Mouse (Mus musculus) ES-Bruce4 (cell line): ENCODE measurements around the gene Hoxc11. TPM values are rescaled to one million over a fixed set of nuclear protein-coding genes. Genes with fewer than 3 reads are reported as not detected.

Experiments used
- H3K27ac ChIP-seq: 2 replicates; pipeline ENCODE4 v1.5.1; 2012; ENCODE audit warnings: low read length, inconsistent platforms; ENCODE audit not compliant: insufficient read depth
- H3K27me3 ChIP-seq: 2 replicates; pipeline ENCODE4 v1.6.1; 2012; ENCODE audit warnings: mild to moderate bottlenecking, low read length, inconsistent platforms; ENCODE audit not compliant: control insufficient read depth, poor library complexity, insufficient read depth, severe bottlenecking
- H3K36me3 ChIP-seq: 2 replicates; pipeline ENCODE4 v1.6.1; 2012; ENCODE audit warnings: inconsistent platforms, mild to moderate bottlenecking, low read length, moderate library complexity; ENCODE audit not compliant: control insufficient read depth, poor library complexity, insufficient read depth, severe bottlenecking
- H3K4me1 ChIP-seq: one replicate; pipeline ENCODE4 v1.8.1; 2011; ENCODE audit warnings: low read length; ENCODE audit not compliant: control insufficient read depth, insufficient read depth
- H3K4me3 ChIP-seq: 2 replicates; pipeline ENCODE4 v1.5.1; 2011; ENCODE audit warnings: low read depth, mild to moderate bottlenecking, low read length
- H3K9ac ChIP-seq: 2 replicates; pipeline ENCODE4 v1.6.1; 2012; ENCODE audit warnings: low read depth, mild to moderate bottlenecking, inconsistent platforms; ENCODE audit not compliant: poor library complexity, severe bottlenecking
- H3K9me3 ChIP-seq: replicated peaks from 2 replicates; pipeline ENCODE4 v1.6.1; 2012; ENCODE audit warnings: mild to moderate bottlenecking, low read length, inconsistent platforms; ENCODE audit not compliant: control insufficient read depth, poor library complexity, insufficient read depth, severe bottlenecking
- CTCF ChIP-seq: IDR thresholded peaks from one replicate; pipeline ENCODE4 v1.8.1; 2011; ENCODE audit warnings: low read depth, low read length
- EP300 ChIP-seq: IDR thresholded peaks from 2 replicates; pipeline ENCODE4 v1.6.1; 2011; ENCODE audit warnings: low read depth, low read length; ENCODE audit not compliant: insufficient read depth
- POLR2A ChIP-seq: IDR thresholded peaks from one replicate; pipeline ENCODE4 v1.8.1; 2011; ENCODE audit warnings: low read length; ENCODE audit not compliant: insufficient read depth
- polyA plus RNA-seq: library from polyadenylated mRNA; stranded (reverse); fragments of >200 nt; gene quantifications from 2 replicates; pipeline ENCODE4 v1.2.4, GENCODE M21; 2011; ENCODE audit warnings: low read depth; ENCODE audit not compliant: missing spikeins, insufficient read depth, insufficient read length

Gene Hoxc11
- polyA plus RNA-seq, 1 experiment: not detected

DNA sequence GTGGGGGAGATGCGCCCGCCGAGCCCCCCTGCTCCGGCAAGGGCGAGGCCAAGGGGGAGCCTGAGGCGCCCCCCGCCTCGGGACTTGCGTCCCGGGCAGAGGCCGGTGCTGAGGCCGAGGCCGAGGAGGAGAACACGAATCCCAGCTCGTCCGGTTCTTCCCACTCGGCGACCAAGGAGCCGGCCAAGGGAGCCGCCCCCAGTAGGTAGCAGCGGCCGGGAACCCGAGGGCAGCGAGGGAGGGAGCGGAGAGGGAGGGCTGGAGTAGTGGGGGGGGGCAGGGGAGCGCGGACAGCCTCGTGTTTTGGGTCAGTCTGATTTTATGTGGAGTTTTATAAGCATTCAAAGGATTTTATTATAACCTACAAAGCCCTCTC lies 768 bp downstream of the Hoxc11 start:
- Histone ChIP-seq H3K9ac (peak overlapping the region; percentile 24; the same call in 1 of the 2 replicates), H3K4me1 (no peaks in the 10 kb centered on the region), H3K27me3 (peaks cover 73% of the 10 kb centered on the region), H3K9me3 (no peaks in the 10 kb centered on the region), H3K27ac (no peak overlapping the region), H3K36me3 (no peaks in the 10 kb centered on the region), H3K4me3 (peak overlapping the region; percentile 45; the same call in 1 of the 2 replicates)
- TF ChIP-seq POLR2A (no peak), CTCF (no peak), EP300 (no peak)

DNA sequence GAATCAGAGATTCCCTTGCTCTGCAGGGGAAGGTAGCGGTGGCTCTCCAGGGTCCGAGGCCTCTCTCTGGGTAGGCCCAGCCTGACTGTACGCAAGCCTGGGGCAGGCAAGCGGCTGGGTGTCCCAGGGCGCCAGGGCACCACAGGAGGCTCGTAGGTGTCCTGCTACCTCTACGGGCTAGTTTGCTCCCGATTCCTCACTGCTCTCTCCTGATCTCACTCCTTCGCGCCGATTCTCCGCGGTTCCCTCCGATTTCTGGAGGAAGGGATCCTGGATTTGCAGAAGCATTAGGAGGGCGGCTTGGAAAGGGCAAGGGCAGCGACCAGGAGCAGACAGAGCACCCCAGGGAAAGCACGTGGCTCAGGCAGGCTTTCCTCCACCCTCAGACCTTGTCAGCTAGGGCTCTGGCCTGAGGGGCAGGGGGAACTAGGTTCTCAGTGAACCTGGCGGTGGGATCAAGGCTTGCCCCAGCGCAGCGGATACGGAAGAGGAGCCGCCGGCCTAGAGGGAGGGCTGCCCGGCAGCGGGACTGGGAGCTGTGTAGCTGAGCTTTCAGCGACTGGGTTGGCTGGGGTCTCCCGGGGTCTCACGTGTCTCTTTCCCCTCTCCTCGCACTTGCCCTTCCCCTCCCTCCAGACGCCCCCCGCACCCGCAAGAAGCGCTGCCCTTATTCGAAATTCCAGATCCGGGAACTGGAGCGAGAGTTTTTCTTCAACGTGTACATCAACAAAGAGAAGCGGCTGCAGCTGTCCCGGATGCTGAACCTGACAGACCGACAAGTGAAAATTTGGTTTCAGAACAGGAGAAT lies 1.8 kb downstream of the Hoxc11 start:
- Histone ChIP-seq H3K9ac (no peak overlapping the region), H3K36me3 (no peaks in the 10 kb centered on the region), H3K4me3 (peak overlapping the region; percentile 41), H3K27me3 (peaks cover 75% of the 10 kb centered on the region), H3K9me3 (no peaks in the 10 kb centered on the region), H3K4me1 (no peaks in the 10 kb centered on the region), H3K27ac (no peak overlapping the region)
- TF ChIP-seq POLR2A (no peak), EP300 (no peak), CTCF (no peak)

DNA sequence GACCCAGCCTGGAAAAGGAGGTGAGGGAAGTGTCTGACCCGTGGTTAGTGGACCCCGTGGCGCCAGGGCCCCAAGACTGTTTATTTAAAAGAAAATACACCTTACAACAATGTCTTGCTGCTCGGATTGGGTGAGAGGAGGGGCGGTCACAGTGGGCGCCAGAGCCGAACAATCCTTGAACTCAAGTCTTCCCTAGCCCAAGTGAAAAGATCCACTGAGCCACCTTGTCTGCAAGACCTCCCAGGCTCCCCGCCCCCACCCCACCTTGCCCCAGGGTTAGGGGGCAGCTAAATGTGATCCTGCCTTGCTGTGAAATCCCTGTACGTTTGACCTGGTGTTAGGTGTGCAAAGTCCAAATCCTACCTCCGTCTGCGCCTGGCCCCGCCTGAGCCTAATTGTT lies 2.7 kb downstream of the Hoxc11 start:
- Histone ChIP-seq H3K9ac (no peak overlapping the region), H3K36me3 (no peaks in the 10 kb centered on the region), H3K9me3 (no peaks in the 10 kb centered on the region), H3K27ac (no peak overlapping the region), H3K27me3 (peaks cover 77% of the 10 kb centered on the region), H3K4me1 (no peaks in the 10 kb centered on the region), H3K4me3 (no peak overlapping the region)
- TF ChIP-seq CTCF (no peak), EP300 (no peak), POLR2A (no peak)

DNA sequence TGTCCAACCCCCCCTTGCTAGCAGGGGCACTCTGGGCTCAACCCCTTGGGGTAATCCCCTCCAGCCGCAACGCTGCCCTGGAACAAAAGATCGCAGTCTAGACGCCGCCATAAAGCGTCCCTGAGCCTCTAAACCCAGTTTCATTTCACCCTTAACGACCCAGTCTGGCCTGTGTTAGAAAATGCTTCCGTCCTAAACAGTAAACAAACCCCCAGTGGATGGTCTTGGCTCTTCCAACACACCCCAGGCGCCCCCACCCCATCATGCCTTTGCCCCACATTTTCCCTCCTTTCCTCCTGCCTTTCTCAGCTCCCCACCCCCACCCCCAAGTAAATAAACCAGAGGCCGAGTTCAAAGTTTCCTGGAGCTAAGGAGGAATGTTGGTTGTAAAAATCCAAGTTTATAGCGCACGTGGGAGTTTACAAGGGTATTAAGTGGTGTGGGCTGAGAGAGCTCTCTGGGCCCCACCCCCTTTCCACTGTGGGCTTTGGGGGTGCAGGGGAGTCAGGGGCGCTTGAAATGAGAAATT lies 5.5 kb downstream of the Hoxc11 start:
- TF ChIP-seq POLR2A: no peak
- TF ChIP-seq EP300: no peak
- TF ChIP-seq CTCF: no peak
- peaks cover 64% of the 10 kb centered on the region for H3K27me3 ChIP-seq
- no peak overlapping the region for H3K9ac ChIP-seq
- H3K36me3 ChIP-seq: no peaks in the 10 kb centered on the region
- H3K9me3 ChIP-seq: no peaks in the 10 kb centered on the region
- H3K27ac ChIP-seq: no peak overlapping the region
- H3K4me1 ChIP-seq: no peaks in the 10 kb centered on the region
- H3K4me3 ChIP-seq: no peak overlapping the region

DNA sequence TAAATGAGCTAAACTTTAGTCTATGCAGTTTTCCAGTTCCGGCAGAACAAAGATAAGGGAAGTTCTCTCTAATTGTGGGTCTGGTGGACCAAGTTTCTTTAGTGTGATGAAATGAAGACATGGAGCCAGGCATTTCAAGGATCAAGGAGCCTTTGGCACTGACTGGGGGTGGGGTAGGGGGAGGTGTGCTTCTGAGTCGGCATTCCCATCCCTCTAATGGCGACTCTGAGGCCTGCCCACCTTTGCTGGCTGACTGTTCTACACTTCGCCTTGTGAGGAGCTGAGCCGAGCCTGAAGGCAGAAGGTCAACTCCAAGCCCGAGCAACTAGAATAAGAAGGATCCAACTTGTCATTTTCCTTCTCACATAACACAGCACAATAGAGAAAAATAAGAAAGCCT lies 7.5 kb downstream of the Hoxc11 start:
- no peaks in the 10 kb centered on the region for H3K4me1 ChIP-seq
- TF ChIP-seq POLR2A: no peak
- no peak for TF ChIP-seq CTCF
- TF ChIP-seq EP300: no peak
- no peaks in the 10 kb centered on the region for H3K36me3 ChIP-seq
- no peaks in the 10 kb centered on the region for H3K9me3 ChIP-seq
- H3K27me3 ChIP-seq: peaks cover 58% of the 10 kb centered on the region
- no peak overlapping the region for H3K9ac ChIP-seq
- no peak overlapping the region for H3K4me3 ChIP-seq
- no peak overlapping the region for H3K27ac ChIP-seq

DNA sequence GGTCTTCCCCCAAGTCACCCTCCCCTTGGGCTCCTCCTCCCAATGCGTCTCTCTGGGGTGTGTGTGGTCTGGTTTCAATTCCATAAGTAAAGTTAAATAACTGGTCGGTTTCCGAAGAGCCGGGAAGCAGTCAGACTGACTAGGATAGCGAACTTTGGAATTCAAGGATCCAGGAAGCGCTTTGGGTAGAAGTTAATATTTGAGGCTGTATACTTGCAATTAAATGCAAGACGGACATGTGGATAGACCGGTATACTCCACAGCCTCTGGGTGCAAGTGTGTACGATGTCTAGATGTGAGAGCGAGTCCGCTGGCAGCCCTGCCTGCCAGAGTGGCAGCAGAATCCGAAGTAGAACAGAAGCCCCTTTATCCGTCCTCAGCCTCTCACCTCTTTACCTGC lies 8.3 kb downstream of the Hoxc11 start:
- H3K27me3 ChIP-seq: peaks cover 51% of the 10 kb centered on the region
- no peak overlapping the region for H3K4me3 ChIP-seq
- H3K9me3 ChIP-seq: no peaks in the 10 kb centered on the region
- H3K27ac ChIP-seq: no peak overlapping the region
- H3K36me3 ChIP-seq: no peaks in the 10 kb centered on the region
- H3K9ac ChIP-seq: no peak overlapping the region
- H3K4me1 ChIP-seq: no peaks in the 10 kb centered on the region
- TF ChIP-seq CTCF (no peak), EP300 (no peak), POLR2A (no peak)
